Mouse (Mus musculus): ENCODE data around the gene Gtse1.

GRCm38 (mm10) chr15:85892498-85893118, 33.1 kb downstream of the Gtse1 start:
- TF ChIP-seq CTCF (IDR thresholded peaks at IDR 0.05; ENCODE audit: insufficient read depth, low read length) (no peak), POLR2A (IDR thresholded peaks at IDR 0.05; ENCODE audit: borderline replicate concordance, extremely low read depth, low read depth, low read length) (no peak)

Data from lung, adult 2 months (tissue).